Mouse (Mus musculus) lung, postnatal 10 days (tissue): Measurements from ENCODE around the gene Ntrk1.
A peak's percentile ranks its signal among the peaks of the same experiment; 100 is the strongest.

Source experiments
- DNase-seq: peaks from one replicate; pipeline ENCODE4 v3.0.0; 2021

Ntrk1 gene

GRCm38 (mm10) chr3:87749036-87749435 lies 45.9 kb downstream of the Ntrk1 start:
- peak; percentile 72 for DNase-seq

GRCm38 (mm10) chr3:87748431-87748830 lies 46.5 kb downstream of the Ntrk1 start, which contains the start of gene Lrrc71:
Gene Lrrc71, minus strand, starts transcription at chr3:87748625.
- DNase-seq = peak; percentile 38

DNA sequence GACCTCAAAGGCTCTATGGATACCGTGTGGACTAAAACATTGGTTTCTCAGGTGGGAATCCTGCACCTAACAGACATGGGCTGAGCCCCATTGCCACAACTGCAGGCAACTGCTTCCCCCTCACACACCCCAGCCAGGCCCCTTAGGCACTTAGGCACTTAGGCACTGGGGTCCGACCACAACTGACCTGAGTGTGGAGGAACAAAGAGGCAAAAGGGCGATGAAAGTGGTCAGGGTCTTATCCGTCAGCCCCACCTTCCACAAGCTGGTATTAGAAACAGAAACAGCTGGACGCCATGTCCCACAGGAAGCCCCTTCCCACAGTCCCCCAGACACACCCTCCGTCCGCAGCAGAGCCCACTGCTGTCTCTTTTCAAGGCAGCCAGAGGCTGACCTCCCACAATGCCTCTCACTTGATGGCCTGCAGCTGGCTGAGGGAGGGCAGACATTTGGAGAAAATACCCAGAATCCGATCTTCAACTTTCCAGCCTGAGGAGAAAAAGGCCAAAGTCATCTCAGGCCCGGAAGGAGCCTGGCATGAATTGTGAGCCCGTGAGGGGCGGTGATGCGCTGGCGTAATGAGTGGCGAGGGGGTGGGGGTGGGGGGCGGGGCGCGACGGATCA lies 49.8 kb downstream of the Ntrk1 start:
- peak; percentile 69 for DNase-seq

- DNase-seq = no peak
These were observed 51.0 kb downstream of the Ntrk1 start for GRCm38 (mm10) chr3:87743927-87744326.

- DNase-seq = no peak
These were observed 52.2 kb downstream of the Ntrk1 start for GRCm38 (mm10) chr3:87742735-87743134.

DNA sequence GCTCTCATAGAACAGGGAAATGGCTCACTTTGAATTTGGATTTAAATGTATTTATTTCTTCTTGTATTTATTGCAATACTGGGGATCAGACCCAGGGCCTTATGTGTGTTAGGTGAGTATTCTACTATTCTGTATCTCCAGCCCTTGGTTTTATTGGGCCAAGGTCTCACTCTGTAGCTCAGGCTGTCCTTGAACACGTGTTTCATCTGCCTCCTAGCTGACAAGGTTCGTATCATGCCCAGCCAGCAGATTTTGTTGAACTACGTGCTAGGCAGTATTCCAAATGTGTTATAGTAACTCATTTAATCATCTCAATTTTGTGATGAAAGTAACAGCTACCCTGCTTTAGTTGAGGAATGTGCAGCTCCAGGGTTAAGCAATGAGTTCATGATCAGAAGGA lies 52.9 kb downstream of the Ntrk1 start:
- no peak for DNase-seq

GRCm38 (mm10) chr3:87738906-87739305 lies 56.1 kb downstream of the Ntrk1 start:
- DNase-seq = no peak

DNA sequence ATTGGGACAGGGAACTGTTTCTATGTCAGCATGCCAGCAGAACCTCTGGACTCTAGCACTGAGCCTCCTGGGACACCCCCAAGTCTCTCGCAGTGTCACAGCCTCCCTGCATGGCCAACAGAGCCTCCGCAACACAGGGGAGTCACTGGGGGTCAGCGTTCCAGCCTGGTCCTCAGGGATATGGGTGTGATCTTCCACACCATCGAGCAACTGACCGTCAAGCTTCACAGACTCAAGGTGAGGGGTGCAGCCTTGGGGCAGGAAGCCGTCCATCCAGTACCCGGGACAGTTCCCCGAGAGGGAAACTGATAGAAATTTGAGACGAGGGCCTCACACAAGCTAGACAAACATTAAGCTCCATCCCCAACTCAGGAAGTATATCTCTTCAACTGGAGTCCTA lies 59.6 kb downstream of the Ntrk1 start:
- DNase-seq = no peak

- no peak for DNase-seq
These were observed 60.8 kb downstream of the Ntrk1 start for GRCm38 (mm10) chr3:87733984-87734761.

DNA sequence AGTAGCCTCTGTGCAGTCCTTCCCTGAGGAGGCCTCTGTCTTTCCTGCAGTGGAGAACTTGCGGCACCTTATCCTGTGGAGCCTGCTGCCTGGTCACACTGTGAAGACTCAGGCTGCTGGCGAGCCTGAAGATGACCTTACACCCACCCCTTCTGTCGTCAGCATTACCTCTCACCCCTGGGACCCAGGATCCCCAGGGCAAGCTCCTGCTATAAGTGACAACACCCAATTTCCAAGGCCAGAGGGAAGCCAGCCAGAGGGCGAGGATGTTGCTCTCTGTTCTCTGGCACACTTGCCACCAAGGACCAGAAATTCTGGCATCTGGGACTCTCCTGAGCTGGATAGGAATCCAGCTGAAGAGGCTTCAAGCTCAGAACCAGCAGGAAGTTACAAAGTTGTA lies 61.9 kb downstream of the Ntrk1 start:
- DNase-seq = no peak

- DNase-seq = no peak
These were observed 66.3 kb downstream of the Ntrk1 start for GRCm38 (mm10) chr3:87728696-87729095.
